Mouse (Mus musculus) right cerebral cortex, postnatal 4 days (tissue): ENCODE measurements around the gene Fam199x.

ENCODE experiments used
- DNase-seq: peaks from one replicate; pipeline ENCODE4 v3.0.0-alpha.2; 2022

Fam199x gene

DNA sequence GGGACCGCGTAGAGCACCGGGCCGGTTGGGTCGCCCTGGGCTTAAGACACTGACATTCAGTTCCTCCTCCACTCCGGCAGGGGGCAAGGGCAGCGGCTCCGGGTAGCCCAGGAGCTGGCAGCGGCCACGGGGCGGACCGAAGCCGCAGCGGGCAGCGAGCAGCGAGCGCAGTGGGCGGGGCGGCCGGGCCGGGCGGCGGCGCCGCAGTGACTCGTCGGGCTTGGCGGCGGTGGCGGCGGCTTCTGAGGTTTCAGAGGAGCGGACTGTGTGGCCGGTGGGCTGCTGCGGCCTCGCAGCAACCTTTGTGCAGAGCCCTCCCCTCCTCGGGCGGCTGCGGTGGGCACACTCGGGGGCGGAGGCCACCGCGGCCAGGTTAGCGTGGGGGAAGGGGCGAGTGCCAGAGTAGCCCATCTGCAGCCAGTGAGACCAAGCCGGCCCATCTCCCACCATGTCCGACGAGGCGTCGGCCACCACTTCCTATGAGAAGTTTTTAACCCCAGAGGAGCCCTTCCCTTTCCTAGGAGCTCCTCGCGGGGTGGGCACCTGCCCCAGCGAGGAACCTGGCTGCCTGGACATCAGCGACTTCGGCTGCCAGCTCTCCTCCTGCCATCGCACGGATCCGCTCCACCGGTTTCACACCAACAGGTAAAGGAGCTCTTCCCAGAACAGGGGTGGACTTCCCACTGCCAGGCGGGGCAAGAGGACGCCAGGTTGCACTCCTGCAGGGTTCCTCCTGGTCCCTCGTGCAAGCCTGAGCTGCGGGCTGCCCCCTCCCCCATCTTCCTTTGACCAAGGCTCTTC, at the start of gene Fam199x:
Fam199x (plus strand) TSS at position 170 of the 801 bp plus-strand sequence.
- peak; percentile 63 for DNase-seq

DNA sequence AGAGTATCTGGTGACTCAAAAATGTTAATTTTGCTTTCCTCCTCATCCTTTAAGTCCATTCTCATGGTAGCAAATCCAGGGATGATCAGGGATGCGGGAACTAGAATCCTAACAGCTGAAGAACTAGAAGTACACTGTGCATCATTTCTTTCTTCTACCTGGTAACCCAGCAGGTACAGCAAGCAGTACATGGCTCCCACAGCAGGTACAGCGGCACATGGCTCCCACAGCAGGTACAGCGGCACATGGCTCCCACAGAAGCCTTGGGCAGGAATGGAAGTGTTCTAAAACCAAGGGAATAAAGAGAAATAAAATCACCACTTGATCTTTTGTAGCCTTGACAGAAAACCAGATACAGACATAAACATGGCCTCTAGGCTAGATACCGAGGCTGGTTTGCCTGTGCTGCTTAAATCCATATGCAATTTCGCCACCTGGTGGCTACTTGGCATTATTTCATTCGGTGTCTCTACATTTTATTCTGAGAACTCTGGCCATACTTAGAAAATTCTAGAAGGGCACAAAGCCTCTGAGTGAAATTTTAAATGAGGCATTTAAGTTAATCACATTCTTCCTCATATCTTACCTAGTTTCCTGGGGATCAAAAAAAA, 34.2 kb upstream of the Fam199x start:
- DNase-seq = peak; percentile 46

- DNase-seq = no peak
Observed at GRCm38 (mm10) chrX:137017668-137018067, 31.7 kb upstream of the Fam199x start.

DNA sequence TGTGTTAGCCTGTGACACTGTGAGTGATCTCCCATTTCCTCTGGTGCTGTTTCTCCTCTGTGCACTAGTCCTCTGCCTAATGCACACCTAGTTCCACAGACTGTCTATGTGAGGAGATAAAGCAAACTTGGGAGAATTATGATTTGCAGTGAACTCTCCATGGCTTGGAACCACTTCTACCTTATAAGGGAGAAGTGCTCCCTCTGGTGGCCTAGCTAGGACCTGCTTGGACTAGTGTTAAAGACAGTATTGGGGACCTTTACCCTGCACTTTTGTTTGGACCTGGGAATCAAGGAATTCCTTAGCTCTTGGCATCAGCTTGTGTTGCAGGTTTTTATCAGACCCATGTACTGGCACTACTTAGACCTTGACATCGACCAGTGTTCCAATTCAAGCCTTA, 30.1 kb upstream of the Fam199x start:
- peak; percentile 73 for DNase-seq

DNA sequence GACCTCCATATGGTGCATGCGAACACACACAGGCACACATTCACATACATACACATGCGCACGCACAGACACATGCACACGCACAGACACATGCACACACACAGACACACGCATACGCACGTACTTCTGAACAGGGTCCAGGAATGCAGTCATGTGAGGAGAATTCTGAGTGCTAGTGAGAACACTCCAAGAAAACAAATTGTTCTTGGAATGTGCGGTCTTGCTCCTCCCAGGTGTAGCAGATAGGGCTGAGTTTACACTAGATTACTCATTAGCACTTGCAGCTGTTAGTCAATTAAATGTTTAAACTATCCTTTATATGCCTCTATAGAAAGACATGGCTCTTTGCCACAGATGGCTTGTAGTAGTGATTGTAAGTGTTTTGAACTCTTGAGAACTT, 18.5 kb upstream of the Fam199x start:
- DNase-seq = no peak

GRCm38 (mm10) chrX:137031726-137032125, 17.7 kb upstream of the Fam199x start:
- DNase-seq = no peak

DNA sequence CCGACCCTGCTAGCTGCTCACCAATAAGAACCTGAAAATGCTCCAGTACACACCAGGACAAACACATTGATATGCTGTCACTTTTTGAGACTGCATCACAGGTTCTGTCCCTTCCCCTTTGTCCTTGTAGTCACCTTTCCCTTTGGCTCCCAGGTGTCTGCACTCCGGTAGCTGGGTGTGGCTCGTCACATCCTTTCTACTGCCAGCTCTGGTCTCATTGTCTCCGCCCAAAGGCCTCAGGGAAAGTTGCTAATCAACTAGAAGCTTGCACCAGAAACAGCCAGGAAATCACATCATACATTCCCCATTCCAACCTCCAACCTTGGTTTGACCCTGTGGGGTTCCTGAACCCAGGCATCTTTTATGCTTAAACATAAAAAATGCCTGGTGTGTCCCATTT, 15.1 kb upstream of the Fam199x start:
- DNase-seq = no peak

- no peak for DNase-seq
Observed at GRCm38 (mm10) chrX:137037470-137037999, 11.9 kb upstream of the Fam199x start.

GRCm38 (mm10) chrX:137038000-137038483, 11.4 kb upstream of the Fam199x start, which contains the start of gene Slc25a53:
Gene Slc25a53 (minus strand): TSS chrX:137038302.
- peak; percentile 81 for DNase-seq

DNA sequence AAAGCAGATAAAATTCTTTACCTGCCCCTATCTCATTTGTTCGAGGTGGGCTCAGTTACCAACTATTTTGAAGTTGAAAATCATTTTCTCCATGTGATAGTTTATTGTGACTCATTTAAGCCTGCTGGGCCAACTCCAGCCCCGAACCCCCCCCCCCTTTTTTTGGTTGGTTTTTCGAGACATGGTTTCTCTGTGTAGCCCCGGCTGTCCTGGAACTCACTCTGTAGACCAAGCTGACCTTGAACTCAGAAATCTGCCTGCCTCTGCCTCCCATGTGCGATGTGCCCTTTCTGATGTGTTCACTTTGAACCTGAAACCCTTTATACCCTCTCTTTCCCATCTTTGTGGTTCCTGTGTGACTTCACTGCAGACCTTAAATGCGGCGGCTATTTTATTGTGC, 10.9 kb upstream of the Fam199x start:
- DNase-seq = no peak

- DNase-seq = no peak
Observed at GRCm38 (mm10) chrX:137049060-137049424, 352 bp upstream of the Fam199x start.

GRCm38 (mm10) chrX:137063202-137063601, 13.8 kb downstream of the Fam199x start:
- DNase-seq = peak; percentile 22

- DNase-seq = no peak
Observed at GRCm38 (mm10) chrX:137104531-137104930, 55.1 kb downstream of the Fam199x start.

DNA sequence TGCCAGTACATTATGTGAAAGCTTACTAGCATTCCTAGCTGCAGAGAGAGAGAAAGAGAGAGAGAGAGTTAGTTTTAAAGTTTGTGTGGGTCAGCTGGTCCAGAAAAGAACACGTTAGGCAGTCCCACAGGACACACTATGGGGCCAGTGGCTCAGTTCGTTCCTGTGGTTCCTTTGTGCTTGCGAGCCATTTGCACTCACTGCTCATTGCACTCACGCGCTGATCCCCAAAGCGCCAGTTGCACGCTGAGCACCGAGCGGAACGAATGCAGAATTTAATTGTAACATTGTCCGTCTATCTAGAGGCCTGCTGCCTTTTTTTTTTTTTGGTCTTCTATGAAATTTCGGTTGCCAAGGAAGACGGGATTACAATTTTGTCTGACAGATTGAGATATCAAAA, 57.1 kb downstream of the Fam199x start:
- no peak for DNase-seq

DNA sequence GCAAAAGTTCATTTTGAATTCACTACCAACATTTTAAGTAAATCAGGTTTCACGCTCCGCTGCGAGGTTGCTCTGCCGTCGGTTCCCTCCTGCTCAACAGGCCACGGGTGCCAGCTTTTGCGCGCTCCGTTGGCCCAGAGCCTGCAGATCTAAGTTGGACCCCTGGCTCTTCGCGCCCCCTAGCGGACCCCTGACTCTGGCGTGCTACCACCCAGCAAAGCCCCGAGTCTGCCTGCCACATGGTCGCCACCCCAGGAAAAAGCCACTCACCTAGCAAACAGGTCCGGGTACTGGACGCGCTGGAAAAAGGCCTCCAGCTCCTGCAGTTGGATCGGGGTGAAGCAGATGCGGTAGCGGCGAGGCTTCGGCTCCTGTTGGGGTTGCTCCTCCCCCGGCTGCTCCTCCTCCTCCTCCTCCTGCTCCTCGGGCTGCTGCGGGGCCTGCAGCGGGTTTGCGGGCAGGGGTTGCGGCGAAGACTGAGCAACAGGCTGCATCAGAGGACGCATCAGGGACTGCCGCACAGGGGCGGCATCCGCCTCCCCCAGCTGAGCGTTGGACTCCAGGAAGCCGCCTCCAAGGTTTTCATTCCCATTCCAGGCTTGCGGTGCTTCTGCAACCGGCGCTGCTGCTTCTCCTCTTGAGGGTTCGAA, 68.8 kb downstream of the Fam199x start:
- peak; percentile 61 for DNase-seq

DNA sequence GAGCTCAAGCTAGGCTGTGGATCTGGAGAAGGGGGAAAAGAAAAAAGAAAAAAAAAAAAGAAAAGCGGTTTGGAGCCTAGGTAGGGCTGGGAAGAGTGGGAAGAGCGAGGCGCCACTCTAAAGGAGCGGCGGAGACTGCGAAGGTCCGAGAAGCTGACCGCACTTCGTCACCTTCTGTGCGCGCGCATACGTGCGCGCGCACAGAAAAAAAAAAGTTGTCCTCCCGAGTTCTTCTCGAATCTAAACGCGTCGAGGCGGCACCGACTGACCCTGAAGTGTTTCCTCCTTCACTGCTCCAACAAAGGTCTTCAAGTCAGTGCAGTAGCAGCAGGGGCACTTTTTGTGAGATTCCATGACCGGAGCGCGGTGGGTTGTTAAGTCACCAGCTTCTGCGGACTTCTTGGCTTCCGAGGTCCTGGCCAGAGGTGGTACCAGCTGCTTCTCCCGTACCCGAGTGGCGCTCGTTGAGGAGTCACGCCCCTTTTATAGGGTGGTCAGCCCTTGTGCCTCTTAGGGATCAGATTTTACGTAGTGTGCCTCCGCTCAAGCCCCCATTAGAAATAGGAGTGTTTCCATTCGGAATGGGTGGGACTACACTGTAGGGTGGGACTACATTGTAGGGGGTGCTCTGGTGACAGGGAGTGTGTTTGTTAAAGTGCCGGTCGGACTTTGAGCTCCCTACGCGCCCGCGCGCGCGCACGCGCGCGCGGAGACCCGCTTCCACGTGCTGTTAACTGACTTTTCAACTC, 70.5 kb downstream of the Fam199x start:
- no peak for DNase-seq

DNA sequence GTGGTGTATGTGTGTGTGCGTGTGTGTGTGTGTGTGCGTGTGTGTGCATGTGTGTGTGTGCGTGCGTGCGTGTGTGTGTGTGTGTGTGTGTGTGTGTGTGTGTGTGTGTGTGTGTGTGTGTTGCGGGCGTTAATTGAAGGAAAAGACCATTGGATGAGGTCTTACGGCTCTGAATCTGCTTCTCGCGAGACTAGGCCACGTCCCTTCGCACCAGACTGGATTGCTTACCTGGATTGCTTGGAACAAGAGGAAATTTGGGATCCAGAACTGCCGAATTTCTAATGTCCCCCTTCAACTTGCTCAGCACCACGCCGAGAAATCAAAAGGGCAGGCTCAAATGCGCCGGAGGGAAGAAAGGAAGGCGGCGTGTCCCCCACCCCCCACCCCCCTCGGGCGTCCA, 72.3 kb downstream of the Fam199x start, which contains the start of gene Esx1:
Esx1 (minus strand) TSS at position 366 of the 400 bp plus-strand sequence.
- DNase-seq = no peak

DNA sequence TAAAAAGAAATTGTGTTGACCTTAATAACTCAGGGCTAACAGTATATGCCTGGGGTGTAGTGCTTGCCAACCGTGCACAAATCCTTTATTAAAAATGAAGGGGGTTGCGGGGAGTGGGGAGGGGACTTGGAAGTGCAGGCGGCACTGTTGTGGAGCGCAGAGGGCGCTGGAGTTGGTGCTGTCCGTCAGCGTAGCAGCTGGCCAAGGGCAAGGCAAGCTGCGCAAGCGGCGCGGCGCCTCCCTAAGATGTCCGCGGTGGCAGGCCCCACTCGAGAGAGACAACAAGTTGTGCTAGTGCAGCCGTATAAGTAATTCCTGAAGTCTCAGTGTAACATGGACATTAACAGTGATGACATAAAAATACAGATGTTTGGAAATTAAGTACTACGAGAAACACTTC, 78.1 kb downstream of the Fam199x start:
- no peak for DNase-seq
